Mouse (Mus musculus) adrenal gland, adult 2 months (tissue): ENCODE measurements around the gene Boll. TPM values are rescaled to one million over a fixed set of nuclear protein-coding genes. Genes with fewer than 3 reads are reported as not detected.
"Not testable (repeated sequence)": the region's sequence is repeated elsewhere in the genome, so short reads cannot be mapped to it uniquely, and the experiment has no call there.

Experiments
- DNase-seq: peaks from one replicate; pipeline ENCODE4 v3.0.0; 2021
- long read RNA-seq: library from polyadenylated mRNA; stranded (forward); transcript quantifications from one replicate; pipeline ENCODE4 v2.0.0, GENCODE M21; 2021
- polyA plus RNA-seq: library from polyadenylated mRNA; depleted of rRNA; stranded (reverse); fragments of >200 nt; gene quantifications from 2 replicates; pipeline ENCODE4 v1.2.3, GENCODE M21; 2012; rRNA removed
- total RNA-seq, 2 experiments: library from RNA; stranded (reverse); gene quantifications; 2 replicates each; pipeline ENCODE4 v1.2.3; 2021

Boll gene
- total RNA-seq (not detected), polyA plus RNA-seq (not detected in 2 replicates)
- long read RNA-seq, result 0 reads

DNA sequence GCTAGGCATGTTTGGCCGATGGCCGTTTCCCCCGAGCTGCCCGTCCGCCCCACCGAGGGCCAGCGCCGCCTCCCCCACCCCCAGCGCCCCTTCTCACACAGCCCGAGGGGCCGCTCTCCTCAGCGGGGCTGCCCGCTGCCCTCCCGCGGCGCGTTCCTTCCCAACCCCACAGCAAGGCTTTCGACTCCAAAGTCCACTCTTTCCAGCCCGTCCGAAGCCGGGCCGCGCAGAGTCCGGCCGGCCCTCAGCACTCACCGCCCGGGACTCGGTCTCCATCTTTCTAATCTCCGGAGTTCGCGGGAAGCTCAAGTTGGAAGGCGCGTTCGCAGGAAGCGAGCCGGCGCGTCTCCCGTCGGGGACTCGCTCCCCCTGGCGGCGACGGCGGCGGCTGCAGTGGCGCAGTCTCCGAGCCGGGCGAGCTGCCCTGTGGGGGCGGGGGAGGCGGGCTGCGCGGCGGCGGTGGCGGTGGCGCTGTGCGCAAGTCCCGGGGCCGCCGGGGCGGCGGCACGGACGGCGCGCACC lies at the start of gene Boll:
Gene Boll (minus strand): TSS at position 426 of the 522 bp plus-strand sequence.
- peak; percentile 85 for DNase-seq

DNA sequence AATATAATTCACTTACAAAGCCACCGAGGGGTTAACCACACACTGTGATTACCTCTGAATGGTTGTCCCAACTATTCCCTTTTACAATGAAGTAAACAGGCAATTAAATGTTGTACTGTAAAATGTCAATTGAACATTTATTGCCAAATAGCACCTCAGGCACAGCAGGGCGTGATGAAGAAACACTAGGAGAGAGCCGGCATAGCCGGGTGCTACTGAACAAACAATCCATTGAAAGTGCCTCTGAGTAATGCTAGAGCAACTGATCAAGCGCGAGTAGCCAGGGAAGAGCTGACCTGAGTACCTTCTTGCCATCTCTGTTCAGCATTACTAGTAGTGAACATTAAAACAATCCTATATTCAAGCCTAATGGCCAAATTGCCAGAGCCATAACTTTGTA lies 49.3 kb upstream of the Boll start:
- DNase-seq, result no peak

DNA sequence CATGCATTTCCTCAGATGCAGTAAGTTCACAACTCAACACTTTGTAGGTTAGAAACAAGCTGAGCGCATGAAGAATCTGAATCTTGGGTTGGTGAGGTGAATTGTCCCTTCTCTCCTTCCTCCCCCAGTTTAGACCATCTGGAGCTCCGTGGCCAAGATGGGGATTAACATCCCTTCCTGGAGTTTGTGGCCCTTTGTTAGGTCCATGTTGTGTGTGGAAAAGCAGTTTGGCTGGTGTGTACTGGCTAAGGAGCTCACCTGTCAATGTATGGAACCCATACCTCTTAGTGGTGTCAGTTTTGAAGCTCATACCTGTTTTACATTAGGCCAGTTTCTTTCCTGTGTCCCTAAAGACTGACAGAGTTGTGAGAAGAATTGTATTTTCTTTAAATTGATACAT lies 47.8 kb upstream of the Boll start:
- DNase-seq, result no peak

DNA sequence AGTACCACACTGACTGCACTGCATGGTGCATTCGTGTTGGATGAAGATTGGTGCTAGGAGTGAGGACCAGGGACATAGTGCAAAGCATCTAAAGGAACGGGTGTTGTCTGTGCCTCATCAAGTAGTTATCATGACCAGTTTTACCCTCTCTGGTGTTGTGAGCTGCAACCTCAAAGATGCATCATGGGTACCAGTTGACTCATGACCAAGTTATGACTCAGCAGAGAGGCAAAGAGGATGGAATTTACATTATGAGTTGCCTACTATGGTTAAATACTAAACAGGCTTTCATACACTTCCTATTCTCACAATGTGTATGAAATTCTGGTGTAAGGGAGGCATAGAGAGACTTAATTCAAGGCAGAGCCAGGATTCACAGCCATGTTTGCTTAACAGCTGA lies 47.4 kb upstream of the Boll start:
- DNase-seq, result no peak

DNA sequence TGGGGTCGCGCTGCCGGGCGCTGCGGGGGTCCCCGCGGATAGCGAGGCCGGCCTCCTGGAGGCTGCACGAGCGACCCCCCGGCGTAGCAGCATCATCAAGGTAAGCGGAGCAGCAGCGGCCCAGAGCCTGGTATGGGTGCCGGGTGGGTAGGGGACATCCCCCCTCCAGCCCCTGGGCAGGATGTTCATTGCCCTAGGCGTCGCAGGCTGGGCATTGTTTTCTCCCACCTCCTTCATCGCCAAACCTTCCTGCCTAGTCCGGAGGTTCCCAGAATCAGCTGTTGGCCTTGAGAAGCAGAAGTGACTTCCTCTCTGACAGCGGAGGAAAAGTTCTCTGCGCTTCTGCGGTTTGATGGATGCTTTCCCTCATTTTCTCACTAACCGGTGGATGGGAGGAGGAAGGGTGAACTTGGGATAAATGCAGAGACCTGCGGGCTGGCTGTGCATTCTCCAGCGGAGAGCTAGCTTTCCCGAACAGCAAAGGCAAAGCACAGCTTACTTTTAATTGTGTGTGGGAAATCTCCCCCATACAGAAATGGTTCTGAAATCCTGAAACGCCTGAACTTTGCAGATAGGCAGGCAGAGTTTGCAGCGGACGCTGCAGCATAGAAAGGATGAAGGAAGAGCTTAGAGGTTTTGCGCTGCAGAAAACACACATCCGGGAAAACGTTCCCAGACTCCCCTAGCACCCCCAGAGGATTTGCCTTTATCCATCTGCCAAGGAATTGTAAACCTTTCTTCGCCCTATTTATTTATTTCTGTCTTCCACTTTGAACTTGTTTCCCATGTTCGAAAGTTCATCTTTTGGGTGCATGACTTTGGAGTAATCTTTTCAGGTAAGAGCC lies 43.5 kb upstream of the Boll start:
- DNase-seq, result peak; percentile 42

DNA sequence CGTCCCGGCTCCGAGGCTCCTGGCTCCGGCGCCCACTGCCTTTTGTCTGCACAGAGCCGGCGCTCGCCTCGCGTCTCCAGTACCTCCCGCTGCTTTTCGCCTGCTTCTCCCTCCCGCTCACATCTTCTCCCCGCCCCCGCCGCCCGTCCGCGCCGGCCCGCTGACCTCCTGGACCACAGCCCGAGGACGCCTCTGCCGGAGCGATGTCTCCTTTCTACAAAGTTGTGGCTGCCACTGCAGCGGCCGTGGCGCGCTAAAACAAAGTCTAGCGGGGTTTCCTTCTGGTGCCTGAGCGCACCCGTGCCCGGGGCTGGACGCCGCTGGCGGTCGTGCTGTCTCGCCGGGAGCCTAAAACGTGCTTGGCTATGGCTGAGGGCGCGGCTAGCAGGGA lies 42.7 kb upstream of the Boll start:
- peak; percentile 91 for DNase-seq

DNA sequence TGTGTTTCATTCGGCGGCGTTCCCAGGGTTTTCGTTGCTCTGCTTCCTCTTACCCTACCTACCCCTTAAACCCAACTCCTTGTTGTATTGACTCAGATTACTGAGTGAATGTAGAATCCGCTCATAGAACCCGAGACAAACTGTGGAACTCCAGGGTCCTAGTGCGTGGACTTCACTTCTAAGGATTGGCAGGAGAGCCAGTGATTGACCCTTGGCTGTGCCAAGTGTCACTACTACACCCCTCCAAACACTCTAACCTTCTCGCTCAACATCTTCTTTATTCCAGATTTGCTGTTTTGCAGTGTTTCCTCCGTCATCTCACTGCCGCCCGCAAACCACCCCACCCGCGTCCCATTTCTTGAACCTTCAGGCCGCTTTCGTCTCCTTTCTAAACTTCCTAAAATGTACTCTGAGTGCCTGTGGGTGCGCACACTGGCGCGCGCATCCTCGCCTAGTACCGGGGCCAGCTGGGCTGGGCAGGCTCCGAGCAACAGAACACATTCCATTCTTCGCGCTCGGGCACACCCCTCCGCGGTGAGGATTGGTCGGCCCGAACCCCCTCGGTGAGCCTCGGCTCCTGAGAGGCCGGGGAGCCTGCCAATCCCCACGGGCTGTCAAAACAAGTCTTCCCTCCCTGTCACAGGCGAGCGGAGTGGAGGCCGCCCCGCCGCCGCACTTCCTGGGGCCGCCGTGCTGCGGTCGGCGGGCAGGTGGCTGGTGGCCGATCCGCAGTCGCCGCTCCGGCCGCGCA lies 42.2 kb upstream of the Boll start, which contains the start of gene Plcl1:
Gene Plcl1 (plus strand): TSS at position 650 of the 751 bp plus-strand sequence.
- peak; percentile 98 for DNase-seq

DNA sequence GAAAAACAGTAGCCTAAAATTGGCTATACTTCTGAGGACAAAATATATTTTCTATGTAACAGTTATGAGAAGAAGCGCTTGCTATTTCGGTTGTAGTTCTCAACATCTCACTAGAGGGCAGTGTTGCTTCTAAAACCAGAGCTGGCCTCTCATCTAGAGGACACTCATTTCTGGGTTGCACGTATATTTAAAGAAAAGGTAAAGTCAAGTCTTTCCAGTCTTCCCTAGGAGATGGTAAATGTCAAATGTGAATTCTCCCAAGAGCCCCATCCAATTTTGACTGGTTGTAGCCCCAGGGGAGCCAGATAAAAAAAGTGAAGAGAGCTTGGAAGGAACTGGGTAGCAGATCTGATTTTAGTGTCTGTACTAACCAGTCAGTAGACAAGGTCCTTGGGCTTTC lies 41.2 kb upstream of the Boll start:
- peak; percentile 50 for DNase-seq

DNA sequence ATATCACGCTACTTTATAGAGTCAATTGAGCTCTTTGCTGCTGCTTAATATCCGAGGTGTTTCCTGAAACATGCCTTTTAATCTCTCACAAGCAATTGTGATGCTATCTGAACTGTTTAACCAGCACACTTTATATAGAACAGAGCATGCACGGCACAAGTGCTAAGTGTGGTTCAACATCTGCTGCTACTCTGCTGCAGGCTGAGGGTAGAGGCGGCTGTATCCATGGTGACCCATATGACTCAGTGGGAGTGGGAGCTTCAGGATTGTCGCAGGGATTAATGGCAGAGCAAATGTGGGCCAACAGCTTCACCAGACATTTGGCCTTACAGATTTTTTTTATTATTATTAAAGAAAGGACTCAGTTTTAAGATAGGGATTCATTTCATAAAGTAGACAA lies 36.6 kb upstream of the Boll start:
- DNase-seq, result no peak

DNA sequence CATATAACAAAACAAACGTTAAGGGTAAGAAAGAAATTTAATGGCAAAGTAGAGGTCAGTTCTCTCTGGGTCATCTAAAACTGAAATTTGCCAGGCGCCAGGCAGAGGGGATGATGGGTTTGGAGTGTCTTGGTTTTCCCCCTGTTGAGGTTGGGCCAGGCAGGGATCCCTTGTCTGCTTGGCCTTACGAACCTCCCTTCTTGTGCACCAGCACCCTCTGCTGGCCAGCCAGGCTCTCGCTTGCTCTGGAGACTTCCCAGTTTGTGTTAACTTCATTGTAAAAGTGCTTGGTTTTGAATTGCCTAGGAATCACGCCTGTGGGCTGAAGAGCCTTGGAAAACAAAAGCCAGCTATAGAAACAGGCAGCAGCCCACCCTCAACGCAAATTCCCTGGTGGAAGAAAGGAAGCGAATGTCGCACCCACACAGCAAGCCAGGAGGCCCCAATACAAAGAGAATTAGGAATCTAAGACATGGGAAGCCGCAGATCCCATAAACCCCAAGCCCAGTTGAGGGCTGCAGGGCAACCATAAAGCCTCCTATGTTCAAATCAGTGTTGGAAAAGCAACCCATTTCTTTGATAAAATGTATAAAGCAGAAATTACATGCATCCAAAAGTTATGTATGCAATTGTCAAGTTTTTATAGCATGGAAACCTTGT lies 20.0 kb upstream of the Boll start:
- peak; percentile 86 for DNase-seq

DNA sequence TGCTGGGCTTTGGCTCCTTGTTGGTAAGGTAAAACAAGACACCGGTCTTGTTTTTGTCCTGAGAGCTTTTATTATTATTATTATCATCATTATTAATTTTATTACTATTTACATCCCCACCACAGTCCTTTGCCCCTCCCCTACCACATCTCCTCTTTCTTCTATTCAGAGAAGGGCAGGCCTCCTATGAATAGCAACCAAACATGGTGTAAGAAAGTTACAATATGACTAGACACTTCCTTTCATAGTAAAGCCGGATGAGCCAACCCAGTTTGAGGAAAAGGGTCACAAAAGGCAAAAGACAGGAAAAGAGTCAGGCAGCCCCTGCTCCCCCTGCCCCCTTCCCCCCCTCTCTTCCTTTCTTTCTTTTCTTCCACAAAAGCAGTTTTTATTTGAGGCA lies 17.3 kb upstream of the Boll start:
- DNase-seq, result no peak

DNA sequence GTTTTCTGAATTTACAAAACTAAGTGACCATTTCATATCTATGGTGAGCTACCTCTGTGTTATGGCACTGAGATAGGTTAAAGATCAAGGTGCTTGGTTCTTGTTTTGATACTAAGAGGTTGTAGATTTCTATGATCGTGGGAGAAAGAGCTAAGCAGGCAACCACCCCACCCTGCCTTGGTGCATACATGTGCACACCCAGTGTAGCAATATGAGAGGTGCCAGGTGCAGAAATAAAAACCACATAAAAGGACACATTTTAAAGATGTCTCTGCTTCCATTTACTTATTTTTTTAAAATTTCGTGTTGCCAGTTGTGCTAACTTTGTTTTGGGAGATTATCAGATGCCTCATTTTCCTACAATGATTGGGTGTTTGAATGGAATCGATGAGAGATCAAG lies 9.4 kb upstream of the Boll start:
- no peak for DNase-seq

DNA sequence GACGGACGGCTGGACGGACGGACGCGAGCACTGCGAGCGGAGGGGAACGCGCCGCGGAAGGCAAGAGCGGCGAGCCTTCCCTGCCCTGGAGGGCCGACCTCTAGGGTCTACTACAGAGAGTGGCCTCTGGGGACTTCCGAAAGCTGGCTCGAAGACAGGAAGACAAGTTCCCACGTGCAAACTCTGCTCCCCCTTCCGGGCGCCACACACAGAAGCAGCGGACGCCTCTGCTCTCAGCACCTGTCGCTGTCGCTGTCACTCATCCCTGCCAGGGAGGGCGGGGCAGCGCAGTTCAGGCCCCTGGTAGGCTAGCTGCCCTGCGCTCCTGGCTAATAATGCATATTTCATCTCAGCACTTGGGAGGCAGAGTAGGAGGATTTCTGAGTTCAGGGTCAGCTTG lies 317 bp upstream of the Boll start:
- DNase-seq, result peak; percentile 64

DNA sequence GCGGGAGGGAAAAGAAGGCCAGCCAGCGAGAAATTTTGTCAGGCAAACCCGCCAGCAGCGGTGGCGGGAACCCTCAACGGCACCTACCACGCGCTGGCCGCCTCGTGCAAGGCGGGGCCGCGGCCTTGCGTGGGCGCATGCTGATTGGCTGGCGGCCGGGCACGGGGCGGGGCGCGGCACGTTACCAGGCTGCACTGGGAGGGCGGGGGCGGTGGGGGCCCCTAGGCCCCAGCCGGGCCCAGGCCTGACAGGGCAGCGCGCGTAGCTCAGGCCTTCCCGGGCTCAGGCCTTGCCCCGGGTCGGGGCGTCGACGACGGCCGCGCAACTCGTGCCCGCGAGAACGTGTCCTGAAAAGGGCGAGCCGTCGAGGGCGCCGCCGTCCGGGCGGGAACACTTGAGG lies 635 bp downstream of the Boll start:
- DNase-seq, result no peak

DNA sequence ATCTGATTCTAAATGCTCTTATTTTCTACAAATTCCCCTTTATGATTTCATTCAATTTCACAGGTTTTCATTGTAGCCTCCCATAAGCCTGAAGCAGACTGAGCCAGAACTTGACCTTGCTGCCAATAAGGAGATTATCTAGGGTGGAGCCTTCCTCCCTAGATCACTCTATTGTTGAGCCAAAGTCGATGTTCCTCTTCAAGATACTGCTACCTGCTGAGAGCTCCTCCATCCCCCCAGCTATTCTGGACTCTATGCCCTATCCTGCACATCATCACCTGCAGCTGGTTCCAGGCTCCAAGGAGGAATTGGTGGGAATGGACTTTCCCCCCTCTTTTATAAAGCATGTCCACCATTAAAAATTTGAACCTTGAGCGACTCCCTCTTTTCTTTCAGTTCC lies 11.4 kb downstream of the Boll start:
- DNase-seq, result not testable (repeated sequence)

DNA sequence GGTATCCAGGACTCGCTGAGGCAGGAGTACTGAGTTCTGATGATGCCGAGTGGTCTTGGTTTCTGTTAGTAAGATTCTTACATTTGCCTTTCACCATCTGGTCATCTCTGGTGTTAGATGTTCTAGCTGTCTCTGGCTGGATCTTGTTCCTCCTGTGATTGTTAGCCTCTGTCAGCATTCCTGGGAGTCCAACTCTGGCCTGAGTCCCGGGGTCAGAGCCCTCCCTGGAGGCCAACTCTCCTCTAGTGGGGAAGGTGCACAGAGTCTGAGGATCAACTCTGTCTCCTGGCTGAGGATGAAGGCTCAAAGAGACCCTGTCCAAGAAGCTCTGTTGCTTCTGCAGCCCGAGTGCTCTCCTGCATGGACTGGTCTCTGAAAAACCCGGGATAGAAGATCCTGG lies 37.8 kb downstream of the Boll start:
- not testable (repeated sequence) for DNase-seq

DNA sequence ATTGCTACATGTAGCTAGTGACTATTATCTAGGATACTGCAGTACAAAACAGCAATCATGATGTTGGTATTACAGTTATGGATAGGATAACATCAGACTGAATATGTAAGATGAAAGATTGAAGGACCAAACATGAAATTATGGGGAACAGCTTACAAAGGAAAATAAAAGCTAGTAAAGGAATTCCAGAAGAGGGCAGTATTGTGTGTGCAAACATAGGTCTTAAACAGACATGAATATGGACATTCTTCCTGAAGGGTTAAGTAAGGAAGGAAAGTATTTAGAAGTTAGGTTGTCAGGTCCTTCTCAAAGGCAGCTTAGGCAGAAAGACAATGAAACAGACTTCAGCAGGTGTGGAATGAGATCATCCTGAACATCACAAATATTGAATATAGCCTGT lies 62.2 kb downstream of the Boll start:
- DNase-seq, result no peak

DNA sequence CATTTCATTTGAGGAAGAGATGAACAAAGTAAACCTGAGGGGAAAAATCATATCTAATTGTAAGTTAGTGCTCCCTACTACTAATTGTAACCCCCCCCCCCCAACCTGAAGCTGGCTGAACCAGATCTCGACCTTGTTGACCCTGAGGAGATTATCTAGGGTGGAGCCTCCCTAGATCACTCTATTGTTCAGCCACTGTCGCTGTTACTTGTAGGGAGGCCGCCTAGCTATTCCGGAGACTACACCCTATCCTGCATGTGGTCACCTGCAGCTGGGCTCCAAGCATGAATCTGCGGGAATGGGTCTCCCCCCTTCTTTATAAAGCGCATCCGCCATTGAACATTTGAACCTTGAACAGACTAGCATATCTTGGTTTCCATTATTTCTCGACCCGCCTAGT lies 84.2 kb downstream of the Boll start:
- no peak for DNase-seq

DNA sequence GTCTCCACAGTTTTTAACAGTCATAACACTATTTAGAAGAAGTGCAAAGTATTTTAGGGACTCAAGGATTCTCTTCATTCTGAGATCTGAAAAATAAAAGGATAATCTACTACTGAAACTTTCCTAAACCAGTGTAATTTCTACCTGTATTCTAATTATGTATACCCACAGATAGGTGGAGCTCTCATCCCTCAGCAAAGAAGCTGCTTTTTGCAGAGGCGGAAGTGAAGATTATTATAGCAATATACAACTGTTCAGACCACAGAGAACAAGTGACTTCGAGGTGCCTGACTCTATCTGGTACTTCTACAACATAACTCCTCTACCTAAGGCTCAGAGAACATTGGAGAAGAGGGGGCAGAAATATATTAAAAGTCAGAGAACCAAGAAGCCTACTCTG lies 97.8 kb downstream of the Boll start:
- no peak for DNase-seq

DNA sequence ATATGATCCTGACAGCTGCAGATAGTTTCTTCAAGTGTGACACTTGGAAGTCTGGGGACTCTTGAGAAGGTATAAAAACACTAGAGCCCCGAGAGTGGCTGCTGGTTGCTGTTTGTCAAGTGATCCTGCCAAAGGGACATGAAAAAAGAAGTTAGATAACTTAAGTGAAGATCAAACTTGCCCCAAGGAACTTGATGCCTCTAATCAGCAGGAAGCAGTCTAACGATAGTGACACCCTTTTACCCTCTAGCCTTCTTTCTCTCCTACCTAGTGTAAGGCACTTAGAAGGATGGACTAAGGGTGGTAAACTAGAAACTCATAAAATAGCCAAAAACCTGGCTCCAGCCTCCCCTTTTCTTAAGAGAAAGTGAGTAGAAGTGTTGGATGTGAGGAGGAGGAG lies 98.9 kb downstream of the Boll start:
- no peak for DNase-seq

DNA sequence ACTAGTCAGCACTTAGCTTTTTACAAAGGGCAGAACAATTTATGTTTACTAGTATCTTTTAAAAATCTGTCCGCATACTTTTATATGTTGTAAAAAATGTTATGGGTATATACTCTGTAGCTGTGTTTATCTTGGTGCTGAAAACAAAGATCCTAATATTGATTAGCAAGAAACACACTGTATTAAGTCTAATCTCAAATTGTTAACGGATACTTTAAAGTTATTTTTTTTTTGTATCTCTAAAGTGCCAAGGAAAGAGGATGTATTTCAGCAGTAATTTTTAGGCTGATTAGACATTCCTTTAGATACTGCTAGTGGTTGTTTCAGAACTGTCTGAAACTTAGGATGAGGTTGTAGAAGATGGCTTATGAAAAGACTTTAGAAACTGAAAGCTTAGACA lies 116.9 kb downstream of the Boll start:
- no peak for DNase-seq

DNA sequence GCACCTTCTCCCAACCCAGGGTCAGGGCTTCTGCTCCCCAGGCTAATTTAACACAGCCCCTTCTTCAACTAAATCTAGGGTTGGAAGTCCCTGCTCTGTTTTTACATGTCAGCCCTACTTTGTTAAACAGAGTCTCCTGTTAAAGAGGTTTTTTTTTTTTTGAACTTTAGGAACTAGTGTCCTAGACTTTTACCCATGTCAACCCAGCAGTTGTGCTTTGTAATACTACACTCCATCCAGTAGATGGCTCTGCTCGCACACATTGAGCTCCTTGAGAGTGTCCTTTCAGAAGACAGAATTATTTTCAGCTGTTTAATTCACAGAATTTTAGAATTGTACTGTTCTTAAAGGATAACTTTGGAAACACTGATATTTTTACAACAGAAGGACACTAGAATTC lies 124.0 kb downstream of the Boll start:
- DNase-seq, result peak; percentile 37

DNA sequence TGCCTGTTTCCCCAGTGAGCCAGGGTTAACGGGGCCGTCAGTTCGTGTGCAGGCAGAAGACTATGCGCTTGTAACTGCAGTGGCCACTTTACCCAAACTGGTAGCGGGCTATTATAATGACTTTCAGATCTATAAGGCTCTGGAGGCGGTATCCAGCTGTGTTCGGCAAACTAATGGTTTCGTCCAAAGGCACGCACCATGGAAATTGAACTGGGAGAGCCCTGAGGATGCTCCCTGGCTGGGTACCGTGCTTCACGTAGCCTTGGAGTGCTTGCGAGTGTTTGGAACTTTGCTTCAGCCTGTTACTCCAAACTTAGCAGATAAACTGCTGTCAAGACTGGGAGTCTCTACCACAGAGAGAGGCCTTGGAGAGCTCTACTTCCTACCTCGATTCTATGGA lies 124.8 kb downstream of the Boll start:
- peak; percentile 24 for DNase-seq
